Mouse (Mus musculus) kidney, embryonic 16.5 days (tissue): Measurements from ENCODE around the gene Trappc4. TPM values are rescaled to one million over a fixed set of nuclear protein-coding genes. Genes with fewer than 3 reads are reported as not detected.
"Not testable (repeated sequence)": the region's sequence is repeated elsewhere in the genome, so short reads cannot be mapped to it uniquely, and the experiment has no call there.

Experiments
- ATAC-seq: fragments of 200-750 bp; cut with Nextera tagmentation; 2 replicates; pipeline ENCODE4 v1.8.0; 2017; ENCODE audit warnings: moderate TSS enrichment; ENCODE audit not compliant: low FRiP score, low TSS enrichment
- H3K27ac ChIP-seq: fragments of 300-500 bp; sonication (generic); 2 replicates; pipeline ENCODE4 v1.5.1; 2014; ENCODE audit warnings: low read length
- H3K27me3 ChIP-seq: fragments of 300-500 bp; sonication (generic); 2 replicates; pipeline ENCODE4 v1.6.1; 2014; ENCODE audit warnings: low read length, control low read depth, mixed read lengths; ENCODE audit not compliant: insufficient read depth
- H3K36me3 ChIP-seq: fragments of 300-500 bp; sonication (generic); 2 replicates; pipeline ENCODE4 v1.6.1; 2014; ENCODE audit warnings: low read length, control low read depth, mixed read lengths; ENCODE audit not compliant: insufficient read depth
- H3K4me1 ChIP-seq: fragments of 300-500 bp; sonication (generic); 2 replicates; pipeline ENCODE4 v1.6.1; 2014; ENCODE audit warnings: low read length, control low read depth, mixed read lengths; ENCODE audit not compliant: insufficient read depth
- H3K4me2 ChIP-seq: fragments of 300-500 bp; sonication (generic); replicated peaks from 2 replicates; pipeline ENCODE4 v1.6.1; 2014; ENCODE audit warnings: low read depth, low read length
- H3K4me3 ChIP-seq: fragments of 300-500 bp; sonication (generic); 2 replicates; pipeline ENCODE4 v1.5.1; 2014; ENCODE audit warnings: mild to moderate bottlenecking, low read length
- H3K9ac ChIP-seq: fragments of 300-500 bp; sonication (generic); replicated peaks from 2 replicates; pipeline ENCODE4 v1.6.1; 2014; ENCODE audit warnings: low read length
- H3K9me3 ChIP-seq: fragments of 300-500 bp; sonication (generic); 2 replicates; pipeline ENCODE4 v1.6.1; 2016; ENCODE audit warnings: low read length, control low read depth
- WGBS: fragments of 180-500 bp; shearing (Covaris S2); extraction: QIAGEN DNeasy Blood & Tissue Kit; methylation state at CpG from one replicate; pipeline ENCODE4 v1.1.7; 2014; 5-methylcytosine and 5-hydroxymethylcytosine counted together
- polyA plus RNA-seq: library from polyadenylated mRNA; unstranded; fragments of >200 nt; fragmentation: Nextera tagmentation; extraction: Ambion mirVana; gene quantifications from 2 replicates; pipeline ENCODE4 v1.2.1, GENCODE M21; 2015

Trappc4 gene
- polyA plus RNA-seq, 1 experiment from 2014 or later = 138 TPM

- Histone ChIP-seq H3K27ac (no peak overlapping the region), H3K4me3 (no peak overlapping the region), H3K27me3 (no peaks in the 10 kb centered on the region), H3K4me2 (no peak overlapping the region), H3K4me1 (peaks cover 6% of the 10 kb centered on the region), H3K9me3 (no peaks in the 10 kb centered on the region), H3K36me3 (0 out of 2 replicates have a peak, but pooled peaks cover 8% of the 10 kb centered on the region), H3K9ac (no peak overlapping the region)
- no peak for ATAC-seq
- WGBS = 67% methylated on average over 5 of the region's 5 CpGs
These were observed 13.0 kb upstream of the Trappc4 start for GRCm38 (mm10) chr9:44420280-44420898.

GRCm38 (mm10) chr9:44419730-44420129, 12.3 kb upstream of the Trappc4 start:
- not testable (repeated sequence) for H3K27me3 ChIP-seq, H3K9ac ChIP-seq, H3K4me2 ChIP-seq, ATAC-seq, H3K36me3 ChIP-seq, H3K27ac ChIP-seq, H3K9me3 ChIP-seq, H3K4me3 ChIP-seq, H3K4me1 ChIP-seq
- 95% methylated on average over 9 of the region's 9 CpGs for WGBS

- Histone ChIP-seq H3K27ac (peak within 1 kb of the TSS; percentile 79), H3K9me3 (no peaks in the 10 kb centered on the region), H3K27me3 (no peaks in the 10 kb centered on the region), H3K4me3 (peak within 1 kb of the TSS; percentile 87), H3K4me2 (peak within 1 kb of the TSS; percentile 87), H3K4me1 (peaks cover 6% of the 10 kb centered on the region), H3K9ac (peak within 1 kb of the TSS; percentile 86), H3K36me3 (peaks cover 10% of the 10 kb centered on the region; the same call in 1 of the 2 replicates)
- WGBS = 73% methylated on average over 14 of the region's 14 CpGs
- ATAC-seq = no peak
These were observed 11.4 kb upstream of the Trappc4 start, which contains the start of gene Ccdc84 for GRCm38 (mm10) chr9:44418519-44419385. Ccdc84 (minus strand) TSS chr9:44418569.

- Histone ChIP-seq H3K4me3 (peak overlapping the region; percentile 87), H3K27ac (peak overlapping the region; percentile 79), H3K9me3 (no peaks in the 10 kb centered on the region), H3K36me3 (peaks cover 10% of the 10 kb centered on the region; the same call in 1 of the 2 replicates), H3K4me2 (peak overlapping the region; percentile 87), H3K9ac (peak overlapping the region; percentile 86), H3K27me3 (no peaks in the 10 kb centered on the region), H3K4me1 (peaks cover 6% of the 10 kb centered on the region)
- WGBS = under 1% methylated on average over 38 of the region's 38 CpGs
- peak; percentile 95 for ATAC-seq
These were observed 10.5 kb upstream of the Trappc4 start for GRCm38 (mm10) chr9:44417892-44418363.

- H3K36me3 ChIP-seq = peaks cover 13% of the 10 kb centered on the region; the same call in 1 of the 2 replicates
- H3K9ac ChIP-seq = peak overlapping the region; percentile 86
- peak overlapping the region; percentile 87 for H3K4me3 ChIP-seq
- no peaks in the 10 kb centered on the region for H3K27me3 ChIP-seq
- peak overlapping the region; percentile 63 for H3K27ac ChIP-seq
- ATAC-seq = peak; percentile 78
- peak overlapping the region; percentile 87 for H3K4me2 ChIP-seq
- 6% methylated on average over 26 of the region's 26 CpGs for WGBS
- H3K4me1 ChIP-seq = peaks cover 6% of the 10 kb centered on the region
- H3K9me3 ChIP-seq = no peaks in the 10 kb centered on the region
These were observed 9.9 kb upstream of the Trappc4 start for GRCm38 (mm10) chr9:44417156-44417891.

GRCm38 (mm10) chr9:44412781-44413180, 5.4 kb upstream of the Trappc4 start:
- ATAC-seq = no peak
- Histone ChIP-seq H3K27ac (no peak overlapping the region), H3K9me3 (no peaks in the 10 kb centered on the region), H3K9ac (no peak overlapping the region), H3K4me3 (no peak overlapping the region), H3K4me2 (no peak overlapping the region), H3K27me3 (no peaks in the 10 kb centered on the region), H3K4me1 (peaks cover 17% of the 10 kb centered on the region), H3K36me3 (peaks cover 50% of the 10 kb centered on the region)
- WGBS = 89% methylated on average over 2 of the region's 2 CpGs

GRCm38 (mm10) chr9:44412306-44412705, 4.9 kb upstream of the Trappc4 start:
- Histone ChIP-seq H3K4me2 (no peak overlapping the region), H3K9me3 (no peaks in the 10 kb centered on the region), H3K4me1 (peaks cover 16% of the 10 kb centered on the region), H3K4me3 (no peak overlapping the region), H3K27me3 (no peaks in the 10 kb centered on the region), H3K9ac (no peak overlapping the region), H3K27ac (no peak overlapping the region), H3K36me3 (peaks cover 50% of the 10 kb centered on the region)
- ATAC-seq = no peak
- 85% methylated on average over 4 of the region's 4 CpGs for WGBS

GRCm38 (mm10) chr9:44411601-44412130, 4.3 kb upstream of the Trappc4 start:
- no peak for ATAC-seq
- 91% methylated on average over 1 of the region's 1 CpGs for WGBS
- H3K4me1 ChIP-seq = peaks cover 11% of the 10 kb centered on the region; the same call in 1 of the 2 replicates
- H3K9ac ChIP-seq = no peak overlapping the region
- no peaks in the 10 kb centered on the region for H3K27me3 ChIP-seq
- peaks cover 50% of the 10 kb centered on the region for H3K36me3 ChIP-seq
- H3K27ac ChIP-seq = no peak overlapping the region
- no peaks in the 10 kb centered on the region for H3K9me3 ChIP-seq
- no peak overlapping the region for H3K4me3 ChIP-seq
- no peak overlapping the region for H3K4me2 ChIP-seq

- Histone ChIP-seq H3K9me3 (no peaks in the 10 kb centered on the region), H3K4me3 (no peak overlapping the region), H3K27ac (no peak overlapping the region), H3K4me2 (no peak overlapping the region), H3K4me1 (peaks cover 17% of the 10 kb centered on the region; the same call in 1 of the 2 replicates), H3K27me3 (no peaks in the 10 kb centered on the region), H3K9ac (no peak overlapping the region), H3K36me3 (peaks cover 42% of the 10 kb centered on the region)
- 75% methylated on average over 2 of the region's 2 CpGs for WGBS
- no peak for ATAC-seq
These were observed 3.4 kb upstream of the Trappc4 start for GRCm38 (mm10) chr9:44410647-44411336.
